In genomic region chr19:21653172-21653981, GRCm38 (mm10) we compare ENCODE assay signal across 8 mouse cellular contexts. TPM values are rescaled to one million over a fixed set of nuclear protein-coding genes. Genes with fewer than 3 reads are reported as not detected.
DNase-seq lines count a peak whose midpoint lies in the region; ATAC-seq and TF ChIP-seq lines count a peak whose summit lies in the region.

Abhd17b (plus strand) TSS chr19:21653185.

- H3K9ac ChIP-seq in embryonic facial prominence, embryonic 15.5 days: peak within 1 kb of the TSS; percentile 84
- H3K9ac ChIP-seq in heart, embryonic 12.5 days: peak within 1 kb of the TSS; percentile 95
- peak within 1 kb of the TSS; percentile 98 for H3K9ac ChIP-seq in kidney, embryonic 16.5 days (replicated peaks; ENCODE audit: low read length)
- H3K9ac ChIP-seq in liver, embryonic 12.5 days: peak within 1 kb of the TSS; percentile 93

- no peaks in the 10 kb centered on the region for H3K27me3 ChIP-seq in C2C12 (ENCODE audit: control insufficient read depth, insufficient read depth, insufficient read length)
- no peaks in the 10 kb centered on the region for H3K27me3 ChIP-seq in embryonic facial prominence, embryonic 15.5 days
- H3K27me3 ChIP-seq in heart, embryonic 12.5 days (replicated peaks): no peaks in the 10 kb centered on the region
- H3K27me3 ChIP-seq in kidney, embryonic 16.5 days (ENCODE audit: insufficient read depth, low read length): no peaks in the 10 kb centered on the region
- H3K27me3 ChIP-seq in liver, embryonic 12.5 days (replicated peaks): no peaks in the 10 kb centered on the region
- H3K27me3 ChIP-seq in myocyte (ENCODE audit: control insufficient read depth, insufficient read depth, insufficient read length): no peaks in the 10 kb centered on the region

- peak; percentile 34 for TF ChIP-seq CTCF in C2C12 (IDR thresholded peaks at IDR 0.05; ENCODE audit: control insufficient read depth, insufficient read depth, insufficient read length)

- H3K36me3 ChIP-seq in C2C12 (ENCODE audit: control insufficient read depth, insufficient read depth) (peaks cover 13% of the 10 kb centered on the region), myocyte (ENCODE audit: control insufficient read depth, insufficient read depth) (no peaks in the 10 kb centered on the region)
- H3K36me3 ChIP-seq in embryonic facial prominence, embryonic 15.5 days: no peaks in the 10 kb centered on the region
- H3K36me3 ChIP-seq in heart, embryonic 12.5 days: no peaks in the 10 kb centered on the region
- H3K36me3 ChIP-seq in kidney, embryonic 16.5 days (ENCODE audit: insufficient read depth, low read length): no peaks in the 10 kb centered on the region
- no peaks in the 10 kb centered on the region for H3K36me3 ChIP-seq in liver, embryonic 12.5 days

- DNase-seq in adrenal gland, postnatal 4 days (ENCODE audit: low spot score in 2 of 2): peak; percentile 32 to 43
- peak; percentile 74 for DNase-seq in testis, postnatal 10 days (ENCODE audit: low spot score)

- peaks cover 92% of the 10 kb centered on the region for H3K79me2 ChIP-seq in C2C12 (ENCODE audit: control insufficient read depth, insufficient read depth)
- H3K79me2 ChIP-seq in myocyte (ENCODE audit: control insufficient read depth, insufficient read depth): peaks cover 84% of the 10 kb centered on the region

- H3ac ChIP-seq in C2C12 (ENCODE audit: control insufficient read depth, insufficient read length, low read depth) (peak within 1 kb of the TSS; percentile 64), myocyte (ENCODE audit: control insufficient read depth, insufficient read length) (peak within 1 kb of the TSS; percentile 86)

- peak within 1 kb of the TSS; percentile 72 for H3K4me2 ChIP-seq in embryonic facial prominence, embryonic 15.5 days (replicated peaks)
- peak within 1 kb of the TSS; percentile 88 for H3K4me2 ChIP-seq in heart, embryonic 12.5 days
- H3K4me2 ChIP-seq in kidney, embryonic 16.5 days (replicated peaks; ENCODE audit: low read depth, low read length): peak within 1 kb of the TSS; percentile 83
- H3K4me2 ChIP-seq in liver, embryonic 12.5 days: peak within 1 kb of the TSS; percentile 96
- peak within 1 kb of the TSS; percentile 88 for H3K4me2 ChIP-seq in myocyte (ENCODE audit: low read depth)

- no peaks in the 10 kb centered on the region for H3K9me3 ChIP-seq in embryonic facial prominence, embryonic 15.5 days (replicated peaks)
- no peaks in the 10 kb centered on the region for H3K9me3 ChIP-seq in heart, embryonic 12.5 days (replicated peaks)
- no peaks in the 10 kb centered on the region for H3K9me3 ChIP-seq in kidney, embryonic 16.5 days (ENCODE audit: low read length)
- no peaks in the 10 kb centered on the region for H3K9me3 ChIP-seq in liver, embryonic 12.5 days (replicated peaks)

- TF ChIP-seq POLR2A in myocyte (IDR thresholded peaks at IDR 0.05; ENCODE audit: insufficient read length, low read depth): peak; percentile 75

- WGBS in embryonic facial prominence, embryonic 15.5 days: under 1% methylated on average over 103 of the region's 105 CpGs
- WGBS in heart, embryonic 12.5 days: under 1% methylated on average over 91 of the region's 105 CpGs
- under 1% methylated on average over 99 of the region's 105 CpGs for WGBS in kidney, embryonic 16.5 days
- WGBS in liver, embryonic 12.5 days (ENCODE audit: insufficient replicate concordance): under 1% methylated on average over 88 of the region's 105 CpGs

- H3K79me3 ChIP-seq in C2C12 (ENCODE audit: low read depth): peaks cover 80% of the 10 kb centered on the region

- ATAC-seq in embryonic facial prominence, embryonic 15.5 days (ENCODE audit: insufficient number of reproducible peaks, low FRiP score, low TSS enrichment, low read depth): peak; percentile 20
- ATAC-seq in heart, embryonic 12.5 days (ENCODE audit: insufficient number of reproducible peaks, low FRiP score): peak; percentile 54
- ATAC-seq in kidney, embryonic 16.5 days (ENCODE audit: low FRiP score, low TSS enrichment): peak; percentile 64
- ATAC-seq in liver, embryonic 12.5 days: peak; percentile 51

- H3K27ac ChIP-seq in embryonic facial prominence, embryonic 15.5 days (replicated peaks): peak within 1 kb of the TSS; percentile 96
- peak within 1 kb of the TSS; percentile 98 for H3K27ac ChIP-seq in heart, embryonic 12.5 days (ENCODE audit: poor library complexity, severe bottlenecking)
- peak within 1 kb of the TSS; percentile 99 for H3K27ac ChIP-seq in kidney, embryonic 16.5 days (ENCODE audit: low read length)
- H3K27ac ChIP-seq in liver, embryonic 12.5 days: peak within 1 kb of the TSS; percentile 95

- peak within 1 kb of the TSS; percentile 81 for H3K4me3 ChIP-seq in C2C12 (ENCODE audit: insufficient read depth, poor library complexity, severe bottlenecking)
- peak within 1 kb of the TSS; percentile 89 for H3K4me3 ChIP-seq in embryonic facial prominence, embryonic 15.5 days (replicated peaks)
- peak within 1 kb of the TSS; percentile 88 for H3K4me3 ChIP-seq in heart, embryonic 12.5 days
- peak within 1 kb of the TSS; percentile 92 for H3K4me3 ChIP-seq in kidney, embryonic 16.5 days (ENCODE audit: low read length)
- peak within 1 kb of the TSS; percentile 89 for H3K4me3 ChIP-seq in liver, embryonic 12.5 days
- peak within 1 kb of the TSS; percentile 62 for H3K4me3 ChIP-seq in myocyte

- peaks cover 15% of the 10 kb centered on the region for H3K4me1 ChIP-seq in embryonic facial prominence, embryonic 15.5 days
- H3K4me1 ChIP-seq in heart, embryonic 12.5 days (replicated peaks): peaks cover 20% of the 10 kb centered on the region
- peaks cover 29% of the 10 kb centered on the region for H3K4me1 ChIP-seq in kidney, embryonic 16.5 days (ENCODE audit: insufficient read depth, low read length)
- peaks cover 35% of the 10 kb centered on the region for H3K4me1 ChIP-seq in liver, embryonic 12.5 days

TF ChIP-seq in C2C12, 6 proteins besides CTCF, POLR2A, EP300 and RAD21:
- TF ChIP-seq CEBPB (IDR thresholded peaks at IDR 0.05; ENCODE audit: low read depth): no peak
- TF ChIP-seq MAX (IDR thresholded peaks at IDR 0.05): no peak
- TF ChIP-seq MYOD1 (IDR thresholded peaks at IDR 0.05; ENCODE audit: control insufficient read depth, insufficient read length, low read depth): no peak
- TF ChIP-seq MYOG (IDR thresholded peaks at IDR 0.05; ENCODE audit: control insufficient read depth, extremely low read depth, insufficient read length): no peak
- no peak for TF ChIP-seq FOSL1 (IDR thresholded peaks at IDR 0.05; ENCODE audit: insufficient read depth, low read length, poor library complexity, severe bottlenecking)
- no peak for TF ChIP-seq USF1 (IDR thresholded peaks at IDR 0.05; ENCODE audit: low read depth)

TF ChIP-seq in myocyte, 11 proteins besides CTCF, POLR2A, EP300 and RAD21:
- TF ChIP-seq CEBPB (IDR thresholded peaks at IDR 0.05; ENCODE audit: insufficient read depth, poor library complexity, severe bottlenecking): no peak

RNA-seq across cellular contexts. Expression of gene Abhd17b, which starts in this region (rescaled TPM):
- 6.2 TPM for polyA plus RNA-seq in C2C12 (2012; fragmentation: generic; extraction: Trizol)
- total RNA-seq in adrenal gland, postnatal 4 days (2021): 10 to 100 TPM; 55.1 to 58.0 TPM
- 31.8 and 32.6 TPM in 2 replicates for polyA plus RNA-seq in embryonic facial prominence, embryonic 15.5 days (2015; fragmentation: Nextera tagmentation; extraction: Ambion mirVana)
- 26.0 and 26.4 TPM in 2 replicates for polyA plus RNA-seq in heart, embryonic 12.5 days (2016; fragmentation: Nextera tagmentation; extraction: Ambion mirVana)
- 21.0 and 26.5 TPM in 2 replicates for polyA plus RNA-seq in kidney, embryonic 16.5 days (2015; fragmentation: Nextera tagmentation; extraction: Ambion mirVana)
- polyA plus RNA-seq in liver, embryonic 12.5 days (2016; fragmentation: Nextera tagmentation; extraction: Ambion mirVana): 12.6 and 12.9 TPM in 2 replicates
- polyA plus RNA-seq in myocyte (2012; fragmentation: generic; extraction: Trizol): 11.2 TPM

Comparison
In these comparisons a context has a peak if more than half of its experiments do, and no peak if none do; other contexts are left out.
1. Peak in every context shown above with its lines: DNase-seq, ATAC-seq, H3K4me3 ChIP-seq and H3K27ac ChIP-seq.